Mouse (Mus musculus) frontal cortex, postnatal 25 days (tissue): ENCODE data around the gene Olfr1387.
"Not testable (repeated sequence)": the region's sequence is repeated elsewhere in the genome, so short reads cannot be mapped to it uniquely, and the experiment has no call there.

Source experiments
- DNase-seq, 2 experiments: peaks; one replicate each; pipeline ENCODE4 v3.0.0; 2022; ENCODE audit warnings: low spot score in 2 of 2

Gene Olfr1387

GRCm38 (mm10) chr11:49455043-49455442, at the start of gene Olfr1387:
Olfr1387 (plus strand) TSS chr11:49455343.
- DNase-seq = no peak

- DNase-seq = no peak
Measured at GRCm38 (mm10) chr11:49406784-49407183, 48.4 kb upstream of the Olfr1387 start.

DNA sequence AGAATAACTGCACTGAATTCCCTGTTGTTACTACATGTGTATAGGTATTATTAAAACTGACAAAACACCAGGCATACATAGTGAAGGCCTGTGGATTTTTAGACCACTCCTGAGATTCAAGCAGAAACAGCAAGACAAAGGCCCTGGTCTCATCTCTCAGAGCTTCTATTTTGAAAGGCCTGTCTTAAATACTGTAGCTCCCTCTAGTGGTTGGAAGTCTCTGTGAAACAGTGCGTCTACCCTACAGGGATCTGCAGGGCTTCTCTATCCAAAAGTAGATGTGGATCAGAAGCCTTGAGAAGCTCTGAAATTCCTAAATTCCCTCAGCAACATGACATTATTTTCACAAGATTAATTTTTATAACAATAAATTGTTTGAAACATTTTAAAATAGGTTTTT, 44.6 kb upstream of the Olfr1387 start:
- DNase-seq = no peak

DNA sequence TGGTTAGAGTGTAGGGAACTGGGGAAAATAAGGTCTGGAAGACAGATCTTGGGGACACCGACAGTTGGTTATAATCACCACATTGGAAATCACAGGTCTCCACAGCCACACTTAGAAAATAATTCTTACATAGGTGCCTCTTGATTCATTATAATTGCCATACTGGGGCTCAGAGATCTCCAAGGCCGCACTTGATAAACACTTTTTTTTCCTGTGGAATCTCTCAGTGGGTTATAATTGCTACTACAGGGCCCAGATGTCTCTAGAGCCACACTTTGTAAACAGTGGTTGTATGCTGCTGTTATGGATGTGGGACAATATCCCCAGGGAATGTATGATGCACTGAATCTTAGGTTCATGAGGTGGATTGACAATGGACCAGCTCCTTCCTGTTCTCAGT, 32.4 kb upstream of the Olfr1387 start, which contains the start of gene Olfr1389:
Gene Olfr1389 (plus strand): TSS at position 301 of the 400 bp plus-strand sequence.
- DNase-seq = no peak

GRCm38 (mm10) chr11:49425257-49425927, 29.8 kb upstream of the Olfr1387 start:
- no peak for DNase-seq

GRCm38 (mm10) chr11:49429641-49430040, 25.5 kb upstream of the Olfr1387 start:
- DNase-seq = no peak

GRCm38 (mm10) chr11:49436411-49436810, 18.7 kb upstream of the Olfr1387 start, which contains the start of gene Olfr1388:
Olfr1388 (plus strand) TSS chr11:49436624.
- no peak for DNase-seq

DNA sequence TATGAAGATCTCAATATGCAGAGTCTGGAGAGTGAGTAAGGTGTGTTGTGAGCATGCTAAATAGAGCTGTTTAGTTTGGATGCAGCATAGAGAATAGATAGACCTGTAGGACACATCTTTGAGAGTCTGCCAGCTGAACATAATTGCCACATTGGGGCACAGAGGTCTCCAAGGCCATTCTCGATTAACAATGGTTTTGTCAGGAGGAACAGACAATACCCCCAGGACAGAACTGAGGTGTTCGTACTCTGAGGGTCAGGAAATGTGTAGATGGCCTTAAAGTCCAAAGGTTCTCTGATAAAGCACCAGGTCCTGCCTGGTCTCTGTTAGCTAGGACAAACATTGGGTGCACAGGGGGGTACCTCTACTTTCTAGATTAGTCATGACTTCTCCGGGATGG, 9.6 kb downstream of the Olfr1387 start, which contains the start of gene Olfr1386:
Gene Olfr1386 (plus strand): TSS at position 301 of the 400 bp plus-strand sequence.
- not testable (repeated sequence) for DNase-seq

- DNase-seq = no peak
Measured at GRCm38 (mm10) chr11:49485973-49486372, 30.8 kb downstream of the Olfr1387 start.

DNA sequence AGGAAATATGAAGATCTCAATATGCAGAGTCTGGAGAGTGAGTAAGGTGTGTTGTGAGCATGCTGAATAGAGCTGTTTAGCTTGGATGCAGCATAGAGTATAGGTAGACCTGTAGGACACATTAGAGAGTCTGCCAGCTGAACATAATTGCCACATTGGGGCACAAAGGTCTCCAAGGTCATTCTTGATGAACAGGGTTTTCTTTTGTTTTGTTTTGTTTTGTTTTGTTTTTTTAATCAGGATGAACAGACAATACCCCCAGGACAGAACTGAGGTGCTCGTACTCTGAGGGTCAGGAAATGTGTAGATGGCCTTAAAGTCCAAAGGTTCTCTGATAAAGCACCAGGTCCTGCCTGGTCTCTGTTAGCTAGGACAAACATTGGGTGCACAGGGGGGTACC, 33.6 kb downstream of the Olfr1387 start, which contains the start of gene Olfr1385:
Gene Olfr1385 (plus strand): TSS at position 301 of the 400 bp plus-strand sequence.
- not testable (repeated sequence) for DNase-seq
